Mouse (Mus musculus): Measurements from ENCODE around the gene Hist2h4.

- TF ChIP-seq POLR2A (IDR thresholded peaks at IDR 0.05; ENCODE audit: borderline replicate concordance, extremely low read depth, low read depth, low read length) (peak; percentile 89), CTCF (IDR thresholded peaks at IDR 0.05; ENCODE audit: insufficient read depth, low read length) (no peak)
These were observed 42.1 kb downstream of the Hist2h4 start, which contains the start of the genes Hist2h2ac and Hist2h2be for GRCm38 (mm10) chr3:96220765-96221639.
